Mouse (Mus musculus): ENCODE measurements at regions not wholly inside any gene's neighbourhood (a gene's known extent, or its start where the extent isn't known, plus 50 kb on each side); places are given as distances from the start of the nearest gene placed in this dataset.

- Histone ChIP-seq H3K4me2 (ENCODE audit: low read depth, low read length) (peak overlapping the region; percentile 42), H3K9ac (ENCODE audit: low read length) (no peak overlapping the region; the same call in 1 of the 2 replicates), H3K27me3 (ENCODE audit: control insufficient read depth, insufficient read depth, low read length) (no peaks in the 10 kb centered on the region), H3K9me3 (replicated peaks; ENCODE audit: control insufficient read depth, low read length) (no peaks in the 10 kb centered on the region), H3K4me3 (replicated peaks; ENCODE audit: low read length) (peak overlapping the region; percentile 11; the same call in 1 of the 2 replicates), H3K36me3 (ENCODE audit: control insufficient read depth, insufficient read depth, low read length) (no peaks in the 10 kb centered on the region), H3K4me1 (ENCODE audit: control insufficient read depth, insufficient read depth, low read length) (peaks cover 23% of the 10 kb centered on the region), H3K27ac (ENCODE audit: low read length) (no peak overlapping the region)
- peak; percentile 63; the same call in 1 of the 2 replicates for ATAC-seq (ENCODE audit: insufficient read depth, low FRiP score)
- WGBS = 13% methylated on average over 21 of the region's 21 CpGs
These were observed 243.6 kb downstream of the Ndfip2 start for GRCm38 (mm10) chr14:105501792-105502632.

DNA sequence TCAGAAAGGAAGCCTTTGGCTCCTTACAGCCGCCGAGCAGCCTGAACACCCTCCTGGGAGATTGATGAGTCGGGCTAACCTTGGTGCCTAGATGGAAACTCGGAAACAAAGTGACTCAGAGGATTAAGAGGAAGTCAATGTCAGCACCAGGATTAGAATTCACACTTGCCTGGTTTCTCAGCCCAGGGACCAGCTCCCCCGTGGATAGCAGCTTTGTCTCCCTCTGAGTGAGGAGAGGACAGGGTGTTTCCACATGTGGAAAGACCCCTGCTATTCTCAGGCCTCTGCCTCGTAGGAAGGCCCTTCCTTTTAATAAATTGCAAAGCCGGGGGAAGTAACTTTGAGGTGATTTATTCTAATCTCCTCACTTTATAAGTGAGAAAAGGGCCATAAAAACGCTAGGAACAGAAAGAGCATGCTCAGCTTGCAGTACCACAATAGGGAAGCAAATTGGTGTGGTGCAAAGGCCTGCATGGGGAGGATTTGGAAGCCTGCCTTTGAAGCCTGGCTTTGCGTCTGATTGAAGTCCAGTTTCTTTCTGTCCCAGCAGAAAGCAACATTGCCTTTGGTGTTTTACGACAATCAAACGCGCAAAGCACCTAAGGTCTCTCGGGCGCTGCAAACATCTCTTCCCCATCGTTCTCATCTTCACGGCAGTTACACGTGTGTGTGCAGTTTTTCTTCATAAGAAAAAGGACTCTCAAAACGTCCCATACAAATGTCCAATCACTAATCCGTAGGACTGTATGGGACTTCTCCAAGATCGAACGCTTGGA lies 242.8 kb downstream of the Ndfip2 start:
- 33% methylated on average over 21 of the region's 21 CpGs for WGBS
- H3K4me3 ChIP-seq (replicated peaks; ENCODE audit: low read length) = no peak overlapping the region
- no peak for ATAC-seq (ENCODE audit: insufficient read depth, low FRiP score)

DNA sequence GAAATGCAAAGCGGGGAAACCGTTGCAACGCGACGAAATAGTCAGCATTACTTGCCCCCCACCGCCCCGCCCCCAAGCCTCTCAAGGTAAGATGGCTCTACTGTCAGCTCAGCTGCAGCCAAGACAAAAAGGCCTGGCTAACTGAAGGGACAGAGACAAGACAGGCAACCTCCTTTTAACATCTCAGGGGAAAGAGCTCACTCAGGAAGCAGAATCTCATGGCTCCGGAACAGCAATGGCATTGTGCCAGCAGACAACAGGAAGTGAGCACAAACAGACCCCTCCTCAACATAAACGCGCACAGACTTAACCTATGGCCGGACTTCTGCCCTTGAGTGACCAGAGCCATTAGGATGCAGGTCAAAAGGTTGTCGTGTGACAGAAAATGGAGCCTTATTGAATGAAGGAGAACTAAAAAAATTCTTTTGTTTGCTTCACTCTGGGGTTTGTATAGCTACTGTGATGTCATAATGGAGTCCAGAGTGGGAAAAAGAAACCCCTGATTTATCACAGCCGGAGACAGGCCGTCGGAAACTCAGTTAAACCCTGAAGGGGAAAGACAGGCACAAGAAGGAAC lies 241.0 kb downstream of the Ndfip2 start:
- Histone ChIP-seq H3K9ac (ENCODE audit: low read length) (0 out of 2 replicates have a peak overlapping the region, but pooled peaks have one; percentile 16), H3K9me3 (replicated peaks; ENCODE audit: control insufficient read depth, low read length) (no peaks in the 10 kb centered on the region), H3K27me3 (ENCODE audit: control insufficient read depth, insufficient read depth, low read length) (no peaks in the 10 kb centered on the region), H3K36me3 (ENCODE audit: control insufficient read depth, insufficient read depth, low read length) (no peaks in the 10 kb centered on the region), H3K27ac (ENCODE audit: low read length) (no peak overlapping the region), H3K4me3 (replicated peaks; ENCODE audit: low read length) (0 out of 2 replicates have a peak overlapping the region, but pooled peaks have one; percentile 7), H3K4me2 (ENCODE audit: low read depth, low read length) (peak overlapping the region; percentile 38), H3K4me1 (ENCODE audit: control insufficient read depth, insufficient read depth, low read length) (peaks cover 23% of the 10 kb centered on the region)
- 25% methylated on average over 15 of the region's 15 CpGs for WGBS
- ATAC-seq (ENCODE audit: insufficient read depth, low FRiP score) = no peak

More for the DNA sequence above, 242.8 kb downstream of the Ndfip2 start:
- Histone ChIP-seq H3K27ac (ENCODE audit: low read length) (no peak overlapping the region), H3K4me1 (ENCODE audit: control insufficient read depth, insufficient read depth, low read length) (peaks cover 23% of the 10 kb centered on the region), H3K27me3 (ENCODE audit: control insufficient read depth, insufficient read depth, low read length) (no peaks in the 10 kb centered on the region), H3K9ac (ENCODE audit: low read length) (no peak overlapping the region), H3K9me3 (replicated peaks; ENCODE audit: control insufficient read depth, low read length) (no peaks in the 10 kb centered on the region), H3K4me2 (ENCODE audit: low read depth, low read length) (peak overlapping the region; percentile 42; the same call in 1 of the 2 replicates), H3K36me3 (ENCODE audit: control insufficient read depth, insufficient read depth, low read length) (no peaks in the 10 kb centered on the region)

- no peaks in the 10 kb centered on the region for H3K27me3 ChIP-seq (ENCODE audit: control insufficient read depth, insufficient read depth, low read length)
- H3K9me3 ChIP-seq (replicated peaks; ENCODE audit: control insufficient read depth, low read length) = no peaks in the 10 kb centered on the region
- no peak overlapping the region for H3K27ac ChIP-seq (ENCODE audit: low read length)
- H3K4me2 ChIP-seq (ENCODE audit: low read depth, low read length) = no peak overlapping the region
- no peak overlapping the region for H3K9ac ChIP-seq (ENCODE audit: low read length)
- WGBS = 59% methylated on average over 10 of the region's 10 CpGs
- peaks cover 23% of the 10 kb centered on the region for H3K4me1 ChIP-seq (ENCODE audit: control insufficient read depth, insufficient read depth, low read length)
- H3K4me3 ChIP-seq (replicated peaks; ENCODE audit: low read length) = no peak overlapping the region
- ATAC-seq (ENCODE audit: insufficient read depth, low FRiP score) = no peak
- H3K36me3 ChIP-seq (ENCODE audit: control insufficient read depth, insufficient read depth, low read length) = no peaks in the 10 kb centered on the region
These were observed 240.0 kb downstream of the Ndfip2 start for GRCm38 (mm10) chr14:105498155-105498906.

DNA sequence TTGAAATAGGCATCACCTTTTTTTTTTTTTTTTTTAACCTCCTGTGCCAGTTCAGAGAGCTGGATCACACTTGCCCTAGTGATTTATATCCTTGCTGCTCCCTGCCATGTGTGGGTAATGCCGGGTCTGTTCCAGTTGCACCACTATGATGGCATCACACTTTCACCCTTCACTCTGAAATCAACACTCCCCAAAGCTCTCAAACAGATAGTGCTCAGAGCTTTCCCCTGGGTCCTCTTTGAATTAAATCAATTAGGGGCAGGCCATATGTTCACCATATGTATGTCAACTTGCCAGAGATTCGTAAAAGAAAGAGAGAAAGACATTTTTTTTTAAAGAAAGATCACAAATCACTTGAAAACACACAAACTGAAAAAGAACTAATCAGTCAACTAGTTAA lies 236.8 kb downstream of the Ndfip2 start:
- no peak overlapping the region for H3K4me2 ChIP-seq (ENCODE audit: low read depth, low read length)
- no peak overlapping the region for H3K9ac ChIP-seq (ENCODE audit: low read length)
- H3K4me3 ChIP-seq (replicated peaks; ENCODE audit: low read length) = no peak overlapping the region
- ATAC-seq (ENCODE audit: insufficient read depth, low FRiP score) = no peak
- peaks cover 7% of the 10 kb centered on the region; the same call in 1 of the 2 replicates for H3K4me1 ChIP-seq (ENCODE audit: control insufficient read depth, insufficient read depth, low read length)
- 31% methylated on average over 2 of the region's 2 CpGs for WGBS
- no peak overlapping the region for H3K27ac ChIP-seq (ENCODE audit: low read length)
- no peaks in the 10 kb centered on the region for H3K27me3 ChIP-seq (ENCODE audit: control insufficient read depth, insufficient read depth, low read length)
- H3K9me3 ChIP-seq (replicated peaks; ENCODE audit: control insufficient read depth, low read length) = no peaks in the 10 kb centered on the region
- no peaks in the 10 kb centered on the region for H3K36me3 ChIP-seq (ENCODE audit: control insufficient read depth, insufficient read depth, low read length)

- 72% methylated on average over 3 of the region's 3 CpGs for WGBS
- no peak overlapping the region for H3K4me3 ChIP-seq (replicated peaks; ENCODE audit: low read length)
These were observed 236.0 kb downstream of the Ndfip2 start for GRCm38 (mm10) chr14:105494415-105494814.

DNA sequence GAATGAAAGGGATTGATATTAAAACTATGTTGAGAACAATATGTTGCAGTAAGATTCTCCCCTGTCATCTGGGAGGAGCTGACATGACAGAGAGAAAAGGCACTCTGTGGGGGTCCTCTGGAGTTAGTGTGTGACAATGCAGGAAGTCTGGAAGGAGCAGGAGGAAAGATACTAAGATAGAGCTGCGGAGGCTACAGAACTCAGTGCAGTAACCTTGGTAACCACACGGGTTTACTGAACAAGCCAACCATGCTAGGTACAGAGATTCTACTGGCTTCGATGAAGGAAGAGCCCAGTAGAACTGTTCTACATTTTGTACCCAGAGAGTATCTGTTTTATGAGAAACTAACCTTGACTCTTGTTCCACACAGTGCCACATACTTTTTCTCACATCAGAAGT lies 231.8 kb downstream of the Ndfip2 start:
- Histone ChIP-seq H3K4me1 (ENCODE audit: control insufficient read depth, insufficient read depth, low read length) (no peaks in the 10 kb centered on the region), H3K4me3 (replicated peaks; ENCODE audit: low read length) (no peak overlapping the region), H3K27ac (ENCODE audit: low read length) (no peak overlapping the region), H3K9me3 (replicated peaks; ENCODE audit: control insufficient read depth, low read length) (no peaks in the 10 kb centered on the region), H3K9ac (ENCODE audit: low read length) (no peak overlapping the region), H3K36me3 (ENCODE audit: control insufficient read depth, insufficient read depth, low read length) (no peaks in the 10 kb centered on the region), H3K4me2 (ENCODE audit: low read depth, low read length) (no peak overlapping the region), H3K27me3 (ENCODE audit: control insufficient read depth, insufficient read depth, low read length) (no peaks in the 10 kb centered on the region)
- 59% methylated on average over 3 of the region's 3 CpGs for WGBS
- no peak for ATAC-seq (ENCODE audit: insufficient read depth, low FRiP score)

More at GRCm38 (mm10) chr14:105494415-105494814, 236.0 kb downstream of the Ndfip2 start:
- H3K36me3 ChIP-seq (ENCODE audit: control insufficient read depth, insufficient read depth, low read length) = no peaks in the 10 kb centered on the region
- no peak overlapping the region for H3K9ac ChIP-seq (ENCODE audit: low read length)
- no peaks in the 10 kb centered on the region for H3K9me3 ChIP-seq (replicated peaks; ENCODE audit: control insufficient read depth, low read length)
- peaks cover 3% of the 10 kb centered on the region; the same call in 1 of the 2 replicates for H3K4me1 ChIP-seq (ENCODE audit: control insufficient read depth, insufficient read depth, low read length)
- ATAC-seq (ENCODE audit: insufficient read depth, low FRiP score) = no peak
- H3K27me3 ChIP-seq (ENCODE audit: control insufficient read depth, insufficient read depth, low read length) = no peaks in the 10 kb centered on the region
- H3K4me2 ChIP-seq (ENCODE audit: low read depth, low read length) = no peak overlapping the region
- H3K27ac ChIP-seq (ENCODE audit: low read length) = no peak overlapping the region

GRCm38 (mm10) chr14:105483352-105484083 lies 225.1 kb downstream of the Ndfip2 start:
- 16% methylated on average over 21 of the region's 21 CpGs for WGBS

More at GRCm38 (mm10) chr14:105483352-105484083, 225.1 kb downstream of the Ndfip2 start:
- peak overlapping the region; percentile 49 for H3K9ac ChIP-seq (ENCODE audit: low read length)
- peak overlapping the region; percentile 74 for H3K4me2 ChIP-seq (ENCODE audit: low read depth, low read length)
- no peaks in the 10 kb centered on the region for H3K27me3 ChIP-seq (ENCODE audit: control insufficient read depth, insufficient read depth, low read length)
- H3K4me1 ChIP-seq (ENCODE audit: control insufficient read depth, insufficient read depth, low read length) = peaks cover 7% of the 10 kb centered on the region; the same call in 1 of the 2 replicates
- peak overlapping the region; percentile 43; the same call in 1 of the 2 replicates for H3K27ac ChIP-seq (ENCODE audit: low read length)
- no peaks in the 10 kb centered on the region for H3K36me3 ChIP-seq (ENCODE audit: control insufficient read depth, insufficient read depth, low read length)
- H3K9me3 ChIP-seq (replicated peaks; ENCODE audit: control insufficient read depth, low read length) = no peaks in the 10 kb centered on the region
- H3K4me3 ChIP-seq (replicated peaks; ENCODE audit: low read length) = peak overlapping the region; percentile 42
- peak; percentile 77 for ATAC-seq (ENCODE audit: insufficient read depth, low FRiP score)
